Mouse (Mus musculus) urinary bladder, postnatal 10 days (tissue): ENCODE data around the gene Nceh1.
"Not testable (repeated sequence)": the region's sequence is repeated elsewhere in the genome, so short reads cannot be mapped to it uniquely, and the experiment has no call there.

ENCODE experiments used
- DNase-seq: peaks from one replicate; pipeline ENCODE4 v3.0.0; 2022; ENCODE audit warnings: low spot score

Gene Nceh1

GRCm38 (mm10) chr3:27283796-27284195 is 101.0 kb downstream of the Nceh1 start:
- DNase-seq, result no peak

DNA sequence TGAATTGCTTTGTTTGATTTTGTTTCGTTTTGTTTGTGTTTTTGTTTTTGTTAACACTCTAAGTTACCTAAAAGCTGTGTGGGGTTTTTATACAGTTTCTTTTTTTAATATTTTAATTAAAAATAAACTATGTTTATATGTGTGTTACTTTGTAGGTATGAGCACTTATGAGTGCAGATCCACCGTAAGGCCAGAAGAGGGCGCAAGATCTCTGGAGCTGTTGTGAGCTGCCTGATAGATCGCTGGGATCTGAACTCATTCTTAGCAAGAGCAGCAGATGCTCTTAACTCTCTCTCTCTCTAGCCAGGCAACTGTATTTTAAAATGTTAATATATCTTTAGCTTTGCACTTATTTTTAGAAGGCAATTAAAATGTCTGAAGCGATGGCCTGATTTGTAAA is 101.5 kb downstream of the Nceh1 start:
- DNase-seq, result no peak

DNA sequence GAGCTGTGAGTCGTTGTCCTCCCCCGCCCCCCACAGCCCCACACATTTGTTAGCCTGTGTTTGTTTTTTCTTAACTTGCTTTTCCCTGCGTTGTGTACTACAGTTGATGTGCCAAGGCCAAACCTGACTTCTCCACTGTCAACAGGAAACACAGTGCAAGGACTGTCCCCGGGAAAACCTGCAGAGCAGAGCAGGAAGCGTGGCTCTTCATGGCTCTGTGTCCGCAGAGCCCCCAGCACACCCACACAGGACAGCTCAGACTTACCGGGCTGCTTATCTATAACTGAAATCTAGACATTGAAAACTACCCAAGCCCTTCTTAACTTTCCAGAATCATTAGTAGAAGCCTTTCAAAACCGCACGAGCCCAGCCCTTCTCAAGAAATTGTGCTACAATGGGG is 102.3 kb downstream of the Nceh1 start:
- no peak for DNase-seq

DNA sequence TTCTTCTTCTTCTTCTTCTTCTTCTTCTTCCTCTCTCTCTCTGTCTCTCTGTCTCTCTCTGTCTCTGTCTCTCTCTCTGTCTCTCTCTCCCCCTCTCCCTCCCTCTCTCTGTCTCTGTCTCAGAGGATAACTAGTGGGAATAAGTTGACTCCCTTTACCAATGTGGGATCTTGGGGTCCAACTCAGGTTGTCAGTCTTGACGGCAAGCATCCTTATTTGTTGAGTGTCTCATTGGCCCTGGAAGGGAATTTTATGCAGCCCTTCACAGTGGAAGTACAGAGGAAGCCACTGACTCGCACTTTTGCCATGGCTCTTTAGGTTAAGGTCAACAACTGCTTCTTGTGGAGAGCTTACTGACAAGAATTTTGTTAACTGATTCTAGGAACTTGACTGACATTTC is 105.5 kb downstream of the Nceh1 start:
- no peak for DNase-seq

GRCm38 (mm10) chr3:27288909-27289308 is 106.1 kb downstream of the Nceh1 start:
- no peak for DNase-seq

GRCm38 (mm10) chr3:27290285-27290684 is 107.5 kb downstream of the Nceh1 start:
- no peak for DNase-seq

DNA sequence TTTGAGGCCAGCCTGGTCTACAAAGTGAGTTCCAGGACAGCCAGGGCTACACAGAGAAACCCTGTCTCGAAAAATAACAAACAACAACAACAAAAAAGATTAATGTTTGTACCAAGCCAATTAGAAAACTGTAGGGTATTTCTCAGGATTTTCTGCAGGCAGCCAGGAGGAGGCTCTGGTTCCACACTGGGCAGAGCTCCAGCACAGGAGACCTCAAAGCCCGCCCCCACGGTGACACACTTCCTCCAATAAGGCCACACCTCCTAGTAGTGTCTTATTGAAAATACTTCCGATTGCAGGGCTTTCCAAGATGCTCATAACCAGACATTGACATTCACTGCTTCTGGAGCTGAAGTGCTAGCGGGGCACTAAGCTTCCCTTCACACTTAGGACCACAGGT is 108.2 kb downstream of the Nceh1 start:
- not testable (repeated sequence) for DNase-seq

- not testable (repeated sequence) for DNase-seq
These were observed 108.6 kb downstream of the Nceh1 start for GRCm38 (mm10) chr3:27291411-27291810.

DNA sequence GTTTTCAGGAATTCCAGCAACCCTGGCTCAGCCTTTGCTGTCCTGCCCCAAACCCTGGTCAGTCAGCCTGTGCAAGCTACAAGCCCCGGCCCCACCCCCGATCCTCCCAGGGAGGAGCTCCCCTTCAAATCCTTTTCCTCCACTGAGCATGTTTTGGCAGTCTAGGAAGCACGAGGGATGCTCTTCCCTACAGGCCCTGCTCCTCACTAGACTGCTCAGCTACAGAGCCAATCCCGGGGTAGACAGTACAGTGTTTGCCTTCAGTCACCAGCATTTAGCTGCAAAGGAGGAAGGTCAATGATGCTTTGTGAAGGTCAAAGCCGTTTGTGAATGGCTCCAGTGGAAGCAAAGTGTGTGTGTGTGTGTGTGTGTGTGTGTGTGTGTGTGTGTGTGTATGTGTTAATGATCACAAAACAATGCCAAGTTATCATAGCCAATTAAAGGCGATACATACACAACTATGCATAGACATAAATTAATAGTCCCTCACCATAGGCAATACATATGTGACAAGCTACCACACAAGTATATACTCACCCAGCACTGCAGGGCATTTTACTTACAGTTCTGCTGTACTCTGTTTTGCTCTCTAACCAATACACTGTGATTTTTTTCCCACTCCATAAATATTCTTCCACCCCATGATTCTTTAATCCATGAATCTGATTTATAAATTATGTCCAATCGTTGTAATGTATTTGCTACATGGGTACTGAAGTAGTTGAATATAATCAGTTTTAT is 111.0 kb downstream of the Nceh1 start:
- DNase-seq, result no peak

GRCm38 (mm10) chr3:27300451-27300850 is 117.7 kb downstream of the Nceh1 start:
- no peak for DNase-seq

DNA sequence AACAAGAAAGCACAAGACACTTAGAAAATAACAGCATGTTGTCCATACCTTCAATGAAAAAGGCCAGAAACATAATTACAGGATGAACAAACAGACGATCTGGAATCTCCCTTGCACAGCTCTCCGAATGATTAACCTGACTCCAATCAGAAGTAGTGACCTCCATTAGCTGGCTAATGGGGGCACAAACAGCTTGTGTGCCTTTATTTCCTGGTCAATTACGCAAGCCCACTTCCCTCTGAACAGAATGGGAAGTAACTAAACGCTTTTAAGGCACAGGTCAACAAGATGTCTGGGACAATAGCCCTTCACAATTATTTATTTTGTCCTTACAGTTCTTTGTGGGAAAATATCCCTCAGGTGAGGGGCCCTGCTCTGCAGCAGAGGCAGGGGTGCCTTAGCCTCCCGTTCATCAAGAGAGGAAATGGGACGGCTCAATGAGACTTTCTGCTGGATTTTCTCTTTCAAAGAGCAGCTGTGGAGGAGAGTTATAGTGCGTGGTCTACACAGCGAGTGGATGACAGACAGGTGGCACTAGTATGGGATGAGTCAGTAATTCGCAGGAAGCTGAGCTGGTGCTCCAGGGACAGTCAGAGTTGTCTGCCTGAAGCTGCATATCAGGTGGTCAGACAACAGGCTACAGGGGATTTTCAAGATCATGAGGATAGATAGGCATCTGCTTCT is 119.7 kb downstream of the Nceh1 start:
- DNase-seq, result no peak

- DNase-seq, result no peak
These were observed 124.0 kb downstream of the Nceh1 start for GRCm38 (mm10) chr3:27306815-27307214.

DNA sequence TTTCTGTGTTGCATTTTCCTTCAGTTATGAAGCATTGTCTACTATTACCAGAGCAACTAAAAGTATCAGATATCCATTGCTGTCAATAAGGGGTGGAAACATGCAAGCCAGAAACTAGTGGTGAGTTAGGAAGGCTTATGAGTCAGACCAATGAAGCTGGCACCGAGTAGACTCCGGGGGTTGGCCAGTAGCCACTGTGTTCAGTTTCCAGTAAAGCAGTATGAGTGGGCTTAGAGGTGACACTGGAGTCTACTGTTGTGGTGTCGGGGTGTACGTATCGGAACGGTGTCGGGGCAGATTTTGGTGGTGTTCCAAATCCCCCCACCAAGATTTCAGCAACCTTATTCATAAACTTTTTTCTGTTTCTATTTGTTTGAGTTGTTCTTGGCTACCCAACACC is 128.2 kb downstream of the Nceh1 start:
- DNase-seq, result no peak

- no peak for DNase-seq
These were observed 128.7 kb downstream of the Nceh1 start for GRCm38 (mm10) chr3:27311475-27311874.

DNA sequence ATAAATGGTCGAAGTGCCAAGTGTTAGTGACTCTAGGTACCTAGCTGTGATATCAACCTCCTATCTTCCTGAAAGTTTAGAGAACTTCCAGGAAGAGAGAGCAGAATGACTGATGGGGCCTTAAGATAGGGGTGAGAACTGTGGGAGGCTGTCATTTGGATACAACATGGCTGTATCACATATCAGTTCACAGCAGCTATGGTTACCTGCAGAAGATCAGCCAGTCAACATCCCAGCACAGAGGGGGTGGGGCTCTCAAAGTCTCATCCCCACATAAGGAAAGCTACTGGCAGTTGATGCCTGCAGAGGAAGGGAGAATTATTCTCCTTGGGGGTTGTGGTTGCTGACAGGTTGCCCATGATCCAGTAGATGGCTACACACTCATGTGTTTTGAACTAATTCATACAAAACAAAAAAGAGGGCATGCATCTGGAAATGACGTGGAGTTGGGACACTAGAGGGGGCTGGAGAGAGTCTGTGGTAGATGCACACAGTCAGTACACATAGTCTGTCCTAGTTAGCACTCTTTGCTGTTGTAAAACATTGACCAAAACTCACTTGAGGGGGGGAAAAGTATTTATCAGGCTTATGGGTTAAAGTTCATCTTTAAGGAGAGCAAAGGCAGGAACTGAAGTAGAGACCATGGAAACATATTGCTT is 131.9 kb downstream of the Nceh1 start:
- DNase-seq, result no peak

DNA sequence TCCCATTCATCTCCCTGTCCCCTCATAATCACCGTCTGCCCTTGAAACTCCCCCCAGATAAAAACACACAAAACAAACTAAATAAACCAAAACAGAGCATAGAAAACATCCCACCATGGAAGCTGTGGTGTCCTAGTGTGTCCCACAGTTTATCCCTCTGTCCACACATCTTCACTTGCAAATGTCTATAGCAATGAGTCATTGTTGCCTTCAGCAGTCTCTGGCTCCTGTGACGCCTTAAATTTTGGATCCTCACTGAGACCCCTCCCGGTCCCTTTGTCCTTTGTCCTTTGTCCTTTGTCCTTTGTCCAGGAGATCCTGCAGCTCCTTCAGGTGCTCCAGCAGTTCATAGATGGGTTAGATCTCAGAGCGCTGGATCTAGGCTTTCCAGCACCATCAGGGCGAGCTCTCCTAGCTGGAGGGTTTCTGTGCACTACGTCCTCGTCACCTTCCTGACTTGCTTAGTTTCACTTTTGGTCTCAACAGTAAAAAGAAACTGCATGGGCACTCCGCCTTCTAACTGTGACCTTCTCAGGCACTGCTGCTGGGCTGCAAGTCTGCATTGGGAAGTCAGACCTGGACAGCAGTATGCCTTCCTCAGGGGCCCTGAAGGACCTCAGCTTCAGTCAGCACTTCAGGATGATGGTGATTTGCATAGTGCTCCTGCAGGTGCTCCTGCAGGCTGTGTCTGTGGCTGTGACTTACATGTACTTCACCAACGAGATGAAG is 134.0 kb downstream of the Nceh1 start, which contains the start of gene Tnfsf10:
TSS of gene Tnfsf10 (plus strand) at position 470 of the 729 bp plus-strand sequence.
- DNase-seq, result no peak

GRCm38 (mm10) chr3:27317288-27318024 is 134.7 kb downstream of the Nceh1 start:
- DNase-seq, result no peak

DNA sequence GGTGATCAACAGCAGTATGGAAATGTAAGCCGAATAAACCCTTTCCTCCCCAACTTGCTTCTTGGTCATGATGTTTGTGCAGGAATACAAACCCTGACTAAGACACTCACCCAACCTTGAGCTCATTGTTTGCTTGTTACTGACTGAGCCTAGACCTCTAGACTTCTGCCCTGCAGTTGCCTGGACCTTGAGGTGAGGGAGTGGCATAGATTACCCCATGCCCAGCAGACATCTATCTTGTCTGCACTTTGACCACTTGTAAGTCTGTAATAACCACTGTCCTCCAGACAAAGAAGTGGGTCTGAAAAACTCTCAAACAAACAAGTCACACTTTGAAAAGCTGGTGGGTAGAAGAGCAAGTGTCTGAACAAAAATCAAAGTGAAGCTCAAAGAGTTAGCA is 136.9 kb downstream of the Nceh1 start:
- no peak for DNase-seq

DNA sequence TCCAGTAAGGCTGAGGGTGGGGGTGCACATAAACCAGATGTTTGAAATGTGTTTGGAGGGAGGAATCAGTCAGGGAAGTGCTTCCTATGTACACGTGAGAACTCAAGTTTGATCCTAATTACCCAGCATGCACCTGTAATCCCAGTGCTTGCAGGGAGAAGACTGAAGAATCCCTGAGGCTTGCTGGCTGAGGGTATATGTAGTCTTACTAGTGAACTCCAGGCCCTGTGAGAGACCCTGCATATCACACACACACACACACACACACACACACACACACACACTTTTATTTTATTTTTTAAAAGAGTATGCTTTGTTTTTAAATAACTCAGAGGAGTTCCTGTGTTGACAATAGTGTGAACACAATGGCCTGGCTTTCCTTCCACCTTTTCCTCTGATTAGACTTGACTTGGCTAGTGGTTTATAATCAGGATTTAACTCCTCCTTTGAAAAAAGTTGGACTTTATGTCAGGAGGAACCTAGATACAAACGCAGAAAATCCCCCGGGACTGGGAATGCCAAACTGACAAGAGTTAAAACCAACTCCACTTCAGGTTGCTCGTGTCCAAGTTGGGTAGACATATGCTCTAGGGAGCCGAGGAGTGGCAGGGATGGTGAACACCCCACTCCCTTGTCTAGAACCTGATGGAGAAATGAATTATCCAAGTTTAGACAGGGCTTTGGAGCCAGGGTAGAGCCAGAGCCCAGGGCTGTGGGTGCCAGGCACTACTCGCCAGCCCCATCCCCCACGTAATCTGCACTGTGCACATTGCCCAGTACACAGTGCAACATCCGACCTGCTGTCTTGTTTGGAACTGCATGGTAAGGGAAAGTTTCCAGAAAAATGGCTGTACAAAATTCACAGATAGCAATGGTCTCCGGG is 138.1 kb downstream of the Nceh1 start:
- DNase-seq, result no peak

DNA sequence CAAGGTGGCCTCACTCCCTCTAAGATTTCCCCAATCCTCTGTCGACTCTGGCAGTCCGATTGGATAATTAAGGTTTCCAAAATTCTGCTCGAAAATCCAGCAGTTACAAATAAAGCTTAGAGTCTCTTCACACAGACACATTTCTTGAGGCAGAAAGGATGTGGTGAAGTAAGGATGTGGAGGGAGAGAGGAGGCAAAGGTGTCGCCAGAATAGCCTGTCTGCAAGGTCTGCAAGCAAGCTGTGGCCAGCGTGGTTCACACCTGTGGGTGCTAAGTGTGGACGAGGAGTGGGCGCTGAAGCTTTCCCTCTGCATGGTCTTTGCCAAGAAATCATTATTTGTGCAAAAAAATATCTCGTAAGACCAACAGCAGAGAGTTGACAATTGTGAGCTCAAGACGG is 139.8 kb downstream of the Nceh1 start:
- DNase-seq, result no peak

DNA sequence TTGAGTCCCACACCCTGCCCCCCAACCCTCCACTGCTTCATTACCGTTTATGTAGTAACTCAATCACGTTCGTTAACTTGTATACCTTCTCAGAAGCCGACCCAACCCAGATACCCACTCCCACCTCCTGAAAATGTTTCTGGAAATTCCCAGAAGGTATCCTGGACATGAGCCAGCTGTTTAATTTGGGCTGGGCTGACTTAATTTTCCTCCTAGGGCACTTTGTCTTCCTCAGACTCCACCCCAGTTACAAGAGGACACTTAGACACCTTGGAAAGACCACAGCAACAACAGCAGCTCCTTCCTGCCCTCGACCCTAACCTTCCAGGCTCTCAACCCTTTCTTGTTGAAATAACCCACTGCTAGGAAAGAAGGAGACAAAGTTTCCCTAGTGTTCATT is 140.8 kb downstream of the Nceh1 start:
- no peak for DNase-seq
